Mouse (Mus musculus) brown adipose tissue, adult 24 weeks (tissue): ENCODE measurements at regions not wholly inside any gene's neighbourhood (a gene's known extent, or its start where the extent isn't known, plus 50 kb on each side); places are given as distances from the start of the nearest gene placed in this dataset.
A peak's percentile ranks its signal among the peaks of the same experiment; 100 is the strongest.

ENCODE experiments used
- H3K27ac ChIP-seq: fragments of 200-500 bp; replicated peaks from 2 replicates; pipeline ENCODE4 v1.5.1; 2012; ENCODE audit warnings: low read depth, mild to moderate bottlenecking, low read length
- H3K4me1 ChIP-seq: fragments of 200-500 bp; 2 replicates; pipeline ENCODE4 v1.6.1; 2012; ENCODE audit warnings: low read length, mixed read lengths; ENCODE audit not compliant: control insufficient read depth, insufficient read depth, insufficient read length
- H3K4me3 ChIP-seq: fragments of 200-500 bp; 2 replicates; pipeline ENCODE4 v1.5.1; 2012; ENCODE audit warnings: low read depth, mild to moderate bottlenecking, low read length, moderate library complexity; ENCODE audit not compliant: insufficient read depth

GRCm38 (mm10) chr9:61283311-61283710, 88.9 kb upstream of the Tle3 start:
- peaks cover 12% of the 10 kb centered on the region for H3K4me1 ChIP-seq
- H3K4me3 ChIP-seq = no peak overlapping the region
- H3K27ac ChIP-seq = no peak overlapping the region

- Histone ChIP-seq H3K4me3 (no peak overlapping the region), H3K27ac (no peak overlapping the region), H3K4me1 (peaks cover 8% of the 10 kb centered on the region)
Observed at GRCm38 (mm10) chr9:61284201-61285021, 87.8 kb upstream of the Tle3 start.

- no peak overlapping the region for H3K4me3 ChIP-seq
- peaks cover 21% of the 10 kb centered on the region for H3K4me1 ChIP-seq
- H3K27ac ChIP-seq = no peak overlapping the region
Observed at GRCm38 (mm10) chr9:61286561-61286960, 85.6 kb upstream of the Tle3 start.

- Histone ChIP-seq H3K4me1 (peaks cover 28% of the 10 kb centered on the region), H3K4me3 (no peak overlapping the region), H3K27ac (no peak overlapping the region)
Observed at GRCm38 (mm10) chr9:61289117-61289516, 83.0 kb upstream of the Tle3 start.

GRCm38 (mm10) chr9:61289713-61290112, 82.5 kb upstream of the Tle3 start:
- Histone ChIP-seq H3K4me1 (peaks cover 31% of the 10 kb centered on the region), H3K4me3 (no peak overlapping the region), H3K27ac (no peak overlapping the region)

GRCm38 (mm10) chr9:61291646-61292045, 80.5 kb upstream of the Tle3 start:
- H3K4me3 ChIP-seq = no peak overlapping the region
- H3K27ac ChIP-seq = no peak overlapping the region
- peaks cover 41% of the 10 kb centered on the region for H3K4me1 ChIP-seq

GRCm38 (mm10) chr9:61292501-61292900, 79.7 kb upstream of the Tle3 start:
- Histone ChIP-seq H3K4me3 (no peak overlapping the region), H3K27ac (no peak overlapping the region), H3K4me1 (peaks cover 42% of the 10 kb centered on the region)

- Histone ChIP-seq H3K27ac (no peak overlapping the region), H3K4me1 (peaks cover 48% of the 10 kb centered on the region), H3K4me3 (no peak overlapping the region)
Observed at GRCm38 (mm10) chr9:61293223-61293985, 78.8 kb upstream of the Tle3 start.

- no peak overlapping the region for H3K4me3 ChIP-seq
- H3K4me1 ChIP-seq = peaks cover 44% of the 10 kb centered on the region
- peak overlapping the region; percentile 60 for H3K27ac ChIP-seq
Observed at GRCm38 (mm10) chr9:61295001-61295400, 77.2 kb upstream of the Tle3 start.

- H3K4me1 ChIP-seq = peaks cover 34% of the 10 kb centered on the region
- no peak overlapping the region for H3K27ac ChIP-seq
- H3K4me3 ChIP-seq = no peak overlapping the region
Observed at GRCm38 (mm10) chr9:61296311-61296947, 75.7 kb upstream of the Tle3 start.

- Histone ChIP-seq H3K4me3 (no peak overlapping the region), H3K4me1 (peaks cover 27% of the 10 kb centered on the region), H3K27ac (no peak overlapping the region)
Observed at GRCm38 (mm10) chr9:61297385-61297784, 74.8 kb upstream of the Tle3 start.

- no peak overlapping the region for H3K27ac ChIP-seq
- peaks cover 20% of the 10 kb centered on the region for H3K4me1 ChIP-seq
- H3K4me3 ChIP-seq = no peak overlapping the region
Observed at GRCm38 (mm10) chr9:61299873-61300560, 72.1 kb upstream of the Tle3 start.

GRCm38 (mm10) chr9:61301070-61301469, 71.1 kb upstream of the Tle3 start:
- no peak overlapping the region for H3K4me3 ChIP-seq
- no peak overlapping the region for H3K27ac ChIP-seq
- H3K4me1 ChIP-seq = peaks cover 11% of the 10 kb centered on the region

GRCm38 (mm10) chr9:61302724-61303123, 69.4 kb upstream of the Tle3 start:
- H3K4me3 ChIP-seq = no peak overlapping the region
- peaks cover 4% of the 10 kb centered on the region for H3K4me1 ChIP-seq
- no peak overlapping the region for H3K27ac ChIP-seq

- Histone ChIP-seq H3K4me3 (no peak overlapping the region), H3K27ac (no peak overlapping the region), H3K4me1 (peaks cover 7% of the 10 kb centered on the region; the same call in 1 of the 2 replicates)
Observed at GRCm38 (mm10) chr9:61306306-61306705, 65.9 kb upstream of the Tle3 start.
